Mouse (Mus musculus) fat pad, adult 2 months (tissue): ENCODE measurements at regions not wholly inside any gene's neighbourhood (a gene's known extent, or its start where the extent isn't known, plus 50 kb on each side); places are given as distances from the start of the nearest gene placed in this dataset.

Experiments
- DNase-seq: peaks from one replicate; pipeline ENCODE4 v3.0.0-alpha.2; 2011; ENCODE audit warnings: low read depth, low spot score; ENCODE audit errors: extremely low read depth

DNA sequence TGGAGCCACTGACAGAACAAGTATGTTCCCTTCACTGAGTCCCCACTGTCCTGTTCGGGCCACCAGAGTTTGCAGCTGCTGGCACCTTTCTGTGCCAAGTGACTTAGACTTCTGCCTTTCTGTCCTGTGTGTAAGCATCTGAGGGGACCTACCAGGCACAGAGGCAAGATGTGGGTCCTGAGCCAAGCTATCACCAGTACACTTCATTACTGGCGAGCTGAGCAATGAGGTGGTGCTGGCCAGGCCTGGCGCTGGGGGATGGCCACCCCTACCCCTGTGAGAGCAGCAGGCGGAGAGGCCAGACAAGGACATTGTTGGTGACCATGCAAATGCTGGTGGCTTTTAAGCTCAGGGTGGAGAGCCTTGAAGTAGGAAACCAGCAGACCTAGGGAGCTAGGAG, 87.6 kb upstream of the Mrps6 start:
- DNase-seq: no peak

DNA sequence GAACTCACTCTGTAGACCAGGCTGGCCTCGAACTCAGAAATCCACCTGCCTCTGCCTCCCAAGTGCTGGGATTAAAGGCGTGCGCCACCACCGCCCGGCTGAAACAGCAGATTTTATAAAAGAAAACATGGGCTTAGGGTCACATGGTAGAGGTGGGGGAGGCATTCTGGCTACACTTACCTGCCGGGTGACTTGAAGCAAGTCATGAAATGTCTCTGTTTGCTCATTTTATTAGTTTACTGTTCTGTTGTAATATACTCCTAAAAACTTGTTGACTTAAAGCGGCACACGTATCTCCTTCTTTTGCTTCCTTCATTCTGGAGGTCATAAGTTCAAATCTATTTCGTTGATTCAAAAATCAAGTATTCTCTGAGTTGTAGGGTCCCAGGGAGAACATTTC, 84.9 kb upstream of the Mrps6 start:
- DNase-seq: no peak

DNA sequence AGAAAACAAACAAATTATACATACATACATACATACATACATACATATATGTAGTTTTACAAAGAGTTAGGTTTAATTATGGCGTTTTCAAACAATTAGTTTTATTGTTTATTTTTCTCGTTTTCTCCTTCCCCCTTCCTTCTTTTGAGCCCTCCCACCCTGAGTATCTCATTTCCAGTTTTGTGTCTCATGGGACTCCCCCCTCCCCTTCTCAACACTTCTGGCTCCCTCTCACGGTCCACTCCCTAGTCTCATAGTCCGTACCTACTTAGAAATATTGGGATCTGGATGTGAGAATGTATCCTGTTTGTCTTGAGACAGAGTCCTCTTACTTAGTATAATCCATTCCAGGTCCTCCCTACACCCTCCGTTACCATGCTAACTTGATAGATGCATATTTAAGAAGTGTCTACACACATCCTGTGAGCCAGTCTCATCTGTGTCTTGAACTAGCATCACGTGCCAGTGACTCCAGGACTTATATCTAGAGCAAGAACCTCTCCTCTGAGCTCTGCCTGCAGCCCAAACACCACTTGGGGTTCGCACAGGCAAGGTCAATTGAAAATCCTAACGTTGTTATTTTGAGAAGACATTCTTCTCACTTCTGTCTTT, 81.8 kb upstream of the Mrps6 start:
- DNase-seq: no peak

DNA sequence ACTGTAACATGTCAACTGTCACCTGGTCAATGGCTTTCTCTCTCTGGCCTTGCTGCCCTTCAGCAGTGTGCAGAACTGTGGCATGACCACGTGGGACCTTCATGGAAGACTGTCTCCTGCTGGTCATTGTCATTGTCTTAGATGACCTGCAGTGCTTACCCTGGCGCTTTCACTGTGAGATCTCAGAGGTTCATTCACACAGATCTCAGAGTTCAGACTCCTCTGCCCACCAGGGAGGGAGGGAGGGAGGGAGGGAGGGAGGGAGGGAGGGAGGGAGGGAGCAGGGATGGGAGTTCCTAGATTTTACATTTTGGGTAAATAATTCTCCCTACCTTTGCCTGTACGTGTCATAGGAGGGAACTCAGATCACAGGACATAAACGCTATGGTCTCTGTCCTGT, 79.6 kb upstream of the Mrps6 start:
- no peak for DNase-seq

DNA sequence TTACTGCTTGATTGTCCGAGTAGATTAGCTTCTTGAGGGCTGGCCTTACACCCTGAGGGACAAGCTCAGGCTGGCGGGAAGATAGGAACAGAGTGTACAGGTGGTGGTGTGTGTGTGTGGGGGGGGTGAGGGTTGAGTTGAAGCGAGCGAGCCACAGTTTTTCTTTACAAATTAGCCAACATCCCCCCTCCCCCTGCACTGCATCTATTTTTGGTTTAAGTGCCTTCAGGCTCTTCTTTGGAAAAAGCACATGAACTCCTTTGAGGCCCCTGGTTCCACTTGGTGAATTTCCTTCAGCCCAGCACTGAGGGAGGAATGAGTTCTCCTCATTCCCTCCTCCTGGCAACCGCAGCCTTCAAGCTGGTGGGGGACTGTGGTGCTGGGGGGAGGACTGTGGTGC, 79.2 kb upstream of the Mrps6 start:
- no peak for DNase-seq

DNA sequence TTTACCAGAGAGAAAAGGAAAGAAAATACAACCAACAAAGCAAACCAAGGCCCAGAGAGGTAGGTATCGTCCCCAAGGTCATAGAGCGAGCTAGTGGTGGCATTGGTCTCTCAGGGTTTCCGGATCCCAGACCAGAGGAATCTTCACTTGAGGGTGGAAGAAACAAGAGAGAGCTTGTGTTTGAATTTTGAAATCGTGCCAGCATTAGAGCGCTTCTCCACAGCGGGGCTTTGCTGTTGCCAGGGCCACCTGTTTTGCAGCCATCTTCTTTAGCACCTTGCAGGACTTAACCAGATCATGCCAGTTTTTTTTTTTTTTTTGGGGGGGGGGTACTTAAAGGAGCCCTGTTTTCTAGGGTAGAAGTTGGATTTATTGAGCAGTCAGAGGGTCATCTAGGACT, 77.6 kb upstream of the Mrps6 start:
- DNase-seq: no peak

DNA sequence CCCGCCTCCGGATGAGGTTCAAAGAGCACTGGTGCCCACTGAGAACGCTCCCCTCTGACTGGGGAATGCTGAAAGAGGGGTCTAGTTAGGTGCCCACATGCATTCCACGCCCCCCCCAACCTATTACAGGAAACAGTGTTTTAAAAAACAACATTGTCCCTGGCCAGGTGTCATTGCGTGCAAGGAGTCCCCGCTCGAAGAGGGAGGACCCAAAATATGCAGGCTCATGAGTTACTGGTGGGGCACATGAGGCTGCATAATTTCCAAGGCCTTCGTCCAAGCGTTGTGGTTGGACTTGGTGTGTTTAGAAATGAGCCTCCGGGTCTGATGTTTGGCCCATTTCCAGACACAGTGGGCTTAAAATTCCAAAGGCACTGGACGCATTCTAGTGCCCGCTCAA, 72.9 kb upstream of the Mrps6 start:
- no peak for DNase-seq

DNA sequence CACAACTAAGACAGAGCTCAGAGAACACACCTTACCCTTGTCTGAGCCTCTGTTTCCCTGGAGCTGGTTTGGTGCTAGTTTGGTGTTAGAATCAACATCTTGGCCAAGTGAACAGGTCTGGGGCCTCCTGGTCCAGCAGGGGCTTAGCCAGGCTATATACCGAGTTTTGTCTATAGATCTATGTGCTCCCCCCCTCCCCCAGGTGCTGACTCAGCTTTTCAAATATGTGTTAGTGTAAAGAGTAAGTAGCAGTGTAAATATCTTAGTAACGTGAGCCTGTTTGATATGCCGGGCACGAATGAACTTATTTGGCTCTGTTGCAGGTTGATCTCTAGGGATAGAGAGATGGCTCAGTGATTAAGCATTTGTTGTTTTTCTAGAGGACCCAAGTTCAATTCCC, 68.7 kb upstream of the Mrps6 start:
- DNase-seq: no peak

DNA sequence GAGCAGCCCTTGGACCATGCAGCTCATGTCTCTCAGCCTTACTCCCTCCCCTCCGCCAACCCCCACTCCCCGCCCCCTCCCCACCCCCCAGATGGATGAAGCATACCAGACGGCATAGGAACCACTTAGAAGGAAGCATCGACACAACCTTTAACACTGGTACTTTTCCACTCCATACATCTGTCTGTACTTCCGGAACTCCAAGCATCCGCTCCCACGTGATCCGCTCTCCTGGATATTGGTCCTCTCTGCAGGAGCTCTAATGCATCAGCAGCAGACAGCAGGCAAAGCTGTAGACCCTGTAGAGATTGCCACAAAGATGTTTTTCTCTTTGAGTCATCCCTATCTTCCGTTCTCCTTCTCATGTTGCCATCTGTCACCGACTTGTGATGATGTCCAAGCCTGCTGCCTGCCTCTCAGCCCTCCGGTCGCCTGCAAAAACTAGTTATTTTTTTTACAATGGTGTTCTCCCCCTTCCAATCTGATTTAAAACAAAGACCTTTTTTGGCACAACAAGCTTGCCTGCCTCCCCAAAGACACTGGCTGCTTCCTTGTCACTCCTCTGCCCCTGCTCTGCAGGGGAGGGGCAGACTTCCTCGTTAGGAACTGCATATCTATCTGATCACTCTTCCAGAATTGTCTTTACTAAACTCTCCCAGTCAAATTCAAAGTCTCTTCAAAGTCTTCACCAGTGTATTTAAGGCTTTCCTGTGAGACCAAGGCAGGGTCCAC, 62.4 kb upstream of the Mrps6 start:
- DNase-seq: no peak

DNA sequence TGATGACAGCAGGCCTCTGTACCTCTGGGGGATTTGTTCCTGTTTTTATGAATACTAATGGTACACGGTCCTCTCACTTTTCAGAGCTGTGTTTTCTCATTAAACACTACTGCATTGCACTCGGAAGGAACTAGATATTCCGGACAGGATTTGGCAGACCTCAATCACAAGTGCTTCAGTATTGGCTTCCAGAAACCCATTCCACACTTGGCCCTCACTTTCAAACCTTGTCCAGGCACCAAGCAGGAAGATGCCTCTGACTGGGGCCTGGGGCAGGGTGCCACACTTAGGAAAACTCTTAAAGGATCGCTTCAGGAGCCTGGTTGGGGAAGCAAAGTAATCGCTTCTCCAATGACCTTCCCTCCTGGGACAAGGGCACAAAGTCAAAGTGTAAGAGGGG, 50.7 kb upstream of the Mrps6 start:
- peak; percentile 25 for DNase-seq
